38 mouse cellular contexts compared by ENCODE assay signal in genomic region chr4:103335134-103335533, GRCm38 (mm10). TPM values are rescaled to one million over a fixed set of nuclear protein-coding genes. Genes with fewer than 3 reads are reported as not detected.
"Had no signal": no experiment of that assay in that cellular context is flagged by ENCODE, and none has a peak within 500 bp of the region (broad histone marks: within the 10 kb centered on the region; RNA-seq: fewer than 3 reads in every experiment).

No protein-coding gene starts in this region.

- H3K36me3 ChIP-seq: hindbrain, embryonic 15.5 days had no signal

- H3K4me1 ChIP-seq: heart, embryonic 10.5 days; heart, embryonic 12.5 days; hindbrain, embryonic 13.5 days; hindbrain, embryonic 15.5 days; kidney, embryonic 15.5 days; limb, embryonic 10.5 days; limb, embryonic 12.5 days; liver, embryonic 13.5 days had no signal

- H3K27ac ChIP-seq: heart, embryonic 10.5 days; hindbrain, embryonic 13.5 days; hindbrain, embryonic 15.5 days; hindbrain, postnatal 0 days; kidney, embryonic 15.5 days; kidney, postnatal 0 days; left cerebral cortex, adult 2 months; limb, embryonic 10.5 days; limb, embryonic 12.5 days; liver, embryonic 13.5 days had no signal

- H3K9me3 ChIP-seq: heart, embryonic 10.5 days; heart, embryonic 12.5 days; hindbrain, embryonic 13.5 days; hindbrain, embryonic 15.5 days; kidney, embryonic 15.5 days; limb, embryonic 10.5 days; limb, embryonic 12.5 days; liver, embryonic 13.5 days had no signal

- H3K27me3 ChIP-seq: heart, embryonic 12.5 days; hindbrain, embryonic 13.5 days; hindbrain, embryonic 15.5 days; kidney, embryonic 15.5 days; limb, embryonic 12.5 days; liver, embryonic 13.5 days had no signal

- H3K4me2 ChIP-seq: heart, embryonic 12.5 days; hindbrain, embryonic 13.5 days; hindbrain, embryonic 15.5 days; kidney, embryonic 15.5 days; limb, embryonic 12.5 days; liver, embryonic 13.5 days had no signal

- H3K4me3 ChIP-seq: heart, embryonic 10.5 days; heart, embryonic 12.5 days; hindbrain, embryonic 13.5 days; hindbrain, embryonic 15.5 days; kidney, embryonic 15.5 days; left cerebral cortex, adult 2 months; limb, embryonic 10.5 days; limb, embryonic 12.5 days; liver, embryonic 13.5 days had no signal

- DNase-seq: gastrocnemius, postnatal 14 days; gastrocnemius, postnatal 36 days; heart, adult 18-20 months; heart, postnatal 10 days; heart, postnatal 36 days; kidney, adult 11 months; kidney, adult 2 months; kidney, adult 9 months; kidney, postnatal 14 days; kidney, postnatal 36 days; layer of hippocampus, adult 9-11 months; layer of hippocampus, postnatal 36 days; liver, embryonic 13.5 days had no signal

- H3K9ac ChIP-seq: heart, embryonic 12.5 days; hindbrain, embryonic 13.5 days; hindbrain, embryonic 15.5 days; kidney, embryonic 15.5 days; limb, embryonic 12.5 days; liver, embryonic 13.5 days had no signal

- ATAC-seq: hindbrain, postnatal 0 days; intestine, embryonic 16.5 days had no signal

RNA-seq across cellular contexts. Expression of gene 4921539E11Rik, which starts 44.5 kb away (rescaled TPM):
- total RNA-seq: gastrocnemius, adult 18-20 months; gastrocnemius, adult 8-10 months; gastrocnemius, postnatal 14 days; gastrocnemius, postnatal 36 days; heart, adult 18-20 months; heart, adult 8-10 months; heart, postnatal 10 days; heart, postnatal 36 days; hematopoietic stem cell, adult 5-6 weeks; hindbrain, postnatal 0 days; layer of hippocampus, adult 18-20 months; layer of hippocampus, adult 8-10 months; layer of hippocampus, postnatal 14 days; layer of hippocampus, postnatal 36 days; left cerebral cortex, adult 2 months; left cerebral cortex, postnatal 14 days; left cerebral cortex, postnatal 36 days had no signal
- polyA plus RNA-seq: gonadal fat pad, adult 2 months; heart, embryonic 10.5 days; heart, embryonic 12.5 days; heart, embryonic 14.5 days; hindbrain, embryonic 13.5 days; hindbrain, embryonic 15.5 days; hindbrain, postnatal 0 days; intestine, embryonic 14.5 days; intestine, embryonic 16.5 days; kidney, adult 2 months; kidney, embryonic 15.5 days; kidney, postnatal 0 days; large intestine, adult 2 months; limb, embryonic 10.5 days; limb, embryonic 12.5 days; limb, embryonic 14.5 days; liver, embryonic 13.5 days had no signal
